Mouse (Mus musculus): Measurements from ENCODE around the gene Ccdc60.

DNA sequence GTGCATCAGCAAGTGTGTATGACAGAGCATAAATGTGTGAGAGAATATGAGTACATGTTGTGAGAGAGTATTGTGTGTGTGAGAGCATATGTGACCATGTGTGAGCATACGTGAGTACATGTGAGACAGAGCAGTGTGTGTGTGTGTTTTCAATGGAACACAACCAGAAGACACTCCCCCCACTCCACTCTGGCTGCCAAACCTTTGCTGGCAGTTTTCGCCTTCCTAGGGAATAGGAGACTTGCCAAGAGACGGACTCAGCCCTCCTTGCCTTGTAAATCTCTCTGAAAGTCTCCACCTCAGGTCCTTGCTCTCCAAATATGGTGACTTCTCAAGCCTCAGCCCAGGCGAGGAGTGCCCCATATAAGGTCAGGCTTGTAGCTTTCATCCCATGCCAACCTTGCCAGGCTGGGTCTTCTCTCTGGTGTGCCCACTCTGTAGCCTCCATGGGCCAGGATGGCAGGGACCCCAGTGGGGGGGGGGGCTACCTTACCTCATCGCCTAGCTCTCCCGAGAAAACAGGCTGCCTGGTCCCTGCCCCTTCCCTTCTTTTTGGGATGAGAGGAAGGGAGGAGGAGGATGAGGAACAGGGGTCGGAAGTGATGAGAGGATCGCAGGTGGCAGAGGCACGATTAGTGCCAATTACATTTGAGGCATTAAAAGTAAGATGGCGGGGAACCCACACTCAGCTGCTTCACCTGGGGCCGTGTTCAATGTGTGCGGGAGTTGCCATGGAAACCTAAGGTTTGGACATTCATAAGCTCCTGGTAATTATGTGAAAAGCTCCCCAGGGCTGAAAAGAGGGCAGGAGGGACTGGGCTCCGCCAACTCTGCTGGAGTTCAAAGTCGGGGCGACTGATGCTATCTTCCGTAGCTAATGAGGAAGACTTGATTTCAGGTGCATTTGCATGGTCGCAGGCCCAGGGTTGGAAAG, 19.3 kb downstream of the Ccdc60 start:
- no peak for TF ChIP-seq CTCF (IDR thresholded peaks at IDR 0.05; ENCODE audit: control insufficient read depth, insufficient read depth, low read length)
- no peak for TF ChIP-seq POLR2A (IDR thresholded peaks at IDR 0.05; ENCODE audit: borderline replicate concordance, control insufficient read depth, low read depth, low read length)
